Mouse (Mus musculus): ENCODE measurements around the gene Vmn2r72. TPM values are rescaled to one million over a fixed set of nuclear protein-coding genes. Genes with fewer than 3 reads are reported as not detected.

Gene Vmn2r72
- total RNA-seq (2023): not detected

DNA sequence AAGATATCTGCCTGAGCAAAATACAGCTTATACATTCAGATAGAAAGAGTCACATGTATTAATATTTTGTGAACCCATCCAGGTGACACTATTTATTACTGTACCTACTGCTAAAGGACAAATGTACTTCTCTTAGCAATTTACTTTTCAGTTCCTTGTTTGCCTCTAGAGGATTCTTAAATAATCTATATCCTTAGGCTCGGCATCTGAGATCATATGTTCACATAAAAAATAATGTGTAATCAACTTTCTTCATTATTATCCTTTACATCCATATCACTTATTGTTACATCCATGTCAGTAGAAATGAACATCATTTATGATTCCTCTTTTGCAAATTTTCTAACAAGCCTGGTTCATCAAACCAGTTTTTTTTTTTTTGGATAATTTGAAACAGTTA is at the start of gene Vmn2r72:
Gene Vmn2r72, minus strand, starts transcription at position 101 of the 400 bp plus-strand sequence.

Other genes starting within 250 kb of the Vmn2r72 start
- not detected for gene Vmn2r71, start 192.0 kb downstream of the Vmn2r72 start, total RNA-seq (2023)
- not detected for gene Vmn2r70, start 185.9 kb downstream of the Vmn2r72 start, total RNA-seq (2023)
- not detected for gene Vmn2r73, start 121.2 kb upstream of the Vmn2r72 start, total RNA-seq (2023)
- not detected for gene Vmn2r74, start 206.5 kb upstream of the Vmn2r72 start, total RNA-seq (2023)